ENCODE assay signal across 8 mouse cellular contexts in the genomic region with DNA sequence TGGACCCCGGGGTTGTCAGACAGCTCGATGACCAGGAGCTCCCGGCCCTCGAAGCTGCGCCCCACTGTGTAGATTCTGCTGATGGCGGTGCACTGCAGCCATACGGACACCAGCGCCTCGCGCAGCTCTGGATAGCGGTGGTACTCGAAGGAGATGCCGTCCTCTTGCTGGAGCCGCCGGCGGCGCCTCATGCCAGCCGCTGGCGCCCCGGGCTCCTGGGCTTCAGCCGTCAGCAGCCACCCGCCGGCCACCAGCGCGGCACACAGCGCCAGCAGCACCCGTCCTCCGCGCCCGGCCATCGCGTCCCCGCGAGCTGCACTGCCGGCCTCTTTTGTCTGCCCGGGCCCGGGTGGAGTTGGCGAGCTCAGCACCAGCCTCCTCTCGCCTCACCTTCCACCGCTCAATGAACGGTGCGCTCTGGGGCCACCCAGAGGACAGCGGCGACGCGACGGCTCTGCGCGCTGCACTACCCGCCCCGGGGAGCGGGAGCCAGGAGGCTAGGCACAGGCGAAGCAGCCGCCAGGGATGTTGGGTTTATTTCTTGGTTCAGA. TPM values are rescaled to one million over a fixed set of nuclear protein-coding genes. Genes with fewer than 3 reads are reported as not detected.
DNase-seq lines count a peak whose midpoint lies in the region.

Gene Cpe, minus strand, starts transcription at position 404 of the 551 bp plus-strand sequence.

- DNase-seq in adrenal gland, adult 18-20 months (ENCODE audit: low spot score in 2 of 2), result peak; percentile 74 to 82
- peak; percentile 92 for DNase-seq in embryo, embryonic 10.5 days (ENCODE audit: low spot score)
- DNase-seq in gastrocnemius, postnatal 25 days, result peak; percentile 79
- DNase-seq in induced T-regulatory cell, adult 2 months (ENCODE audit: low read depth), result peak; percentile 62
- DNase-seq in left cerebral cortex, adult 18-20 months (ENCODE audit: low spot score in 2 of 2), result peak; percentile 87 to 92
- peak; percentile 41 for DNase-seq in lung, postnatal 25 days (ENCODE audit: low spot score)
- peak; percentile 92 for DNase-seq in right cerebral cortex, adult 18-20 months
- peak; percentile 68 to 70 for DNase-seq in urinary bladder, postnatal 36 days (ENCODE audit: low spot score in 2 of 2)

RNA-seq across cellular contexts. Expression of gene Cpe, which starts in this region (rescaled TPM):
- 100 to 1,000 TPM; 765 to 787 TPM for total RNA-seq in adrenal gland, adult 18-20 months (2021)
- total RNA-seq in gastrocnemius, postnatal 25 days (2021), result 100 to 1,000 TPM; 193 to 218 TPM
- 1,000 to 10,000 TPM; 1,840 to 1,955 TPM for total RNA-seq in left cerebral cortex, adult 18-20 months (2021)

Comparison
In these comparisons a context has a peak if more than half of its experiments do, and no peak if none do; other contexts are left out.
1. Peak in every context shown above with its lines: DNase-seq.
2. DNase-seq: peak in every context shown above with its lines; median percentile 92 in embryo, embryonic 10.5 days; 92 in right cerebral cortex, adult 18-20 months; 90 in left cerebral cortex, adult 18-20 months; 79 in gastrocnemius, postnatal 25 days; 78 in adrenal gland, adult 18-20 months; 69 in urinary bladder, postnatal 36 days; 62 in induced T-regulatory cell, adult 2 months; 41 in lung, postnatal 25 days.